Comparison of ENCODE assay signal across 9 mouse cellular contexts in genomic region chr1:149856720-149857119, GRCm38 (mm10).
A peak's percentile ranks its signal among the peaks of the same experiment; 100 is the strongest.
DNase-seq lines count a peak whose midpoint lies in the region; TF ChIP-seq lines count a peak whose summit lies in the region.
"Had no signal": no experiment of that assay in that cellular context is flagged by ENCODE, and none has a peak within 500 bp of the region (broad histone marks: within the 10 kb centered on the region; RNA-seq: fewer than 3 reads in every experiment).

No protein-coding gene starts in this region.

- H3ac ChIP-seq in myocyte (ENCODE audit: control insufficient read depth, insufficient read length): no peak overlapping the region

- H3K79me2 ChIP-seq in myocyte (ENCODE audit: control insufficient read depth, insufficient read depth): no peaks in the 10 kb centered on the region

- no peaks in the 10 kb centered on the region for H3K36me3 ChIP-seq in myocyte (ENCODE audit: control insufficient read depth, insufficient read depth)
- H3K36me3 ChIP-seq: G1E had no signal

- H3K27ac ChIP-seq in cerebellum, adult 2 months (ENCODE audit: insufficient read depth, low read length): no peak overlapping the region

- H3K4me3 ChIP-seq in cerebellum, adult 2 months (replicated peaks; ENCODE audit: insufficient read depth, low read depth, low read length): no peak overlapping the region
- no peak overlapping the region for H3K4me3 ChIP-seq in myocyte

- no peaks in the 10 kb centered on the region for H3K4me1 ChIP-seq in cerebellum, adult 2 months (ENCODE audit: control insufficient read depth, insufficient read depth, low read length)

- peak; percentile 5 to 12 for DNase-seq in cerebellum, adult 2 months
- no peak for DNase-seq in cerebellum, adult 9-11 months
- DNase-seq in WW6 (ENCODE audit: low read depth, low spot score): peak; percentile 40
- DNase-seq in embryo, embryonic 9.5 days (ENCODE audit: extremely low spot score): peak; percentile 57
- peak; percentile 62 for DNase-seq in heart, postnatal 25 days (ENCODE audit: low spot score)
- peak; percentile 76 to 97 for DNase-seq in left cerebral cortex, postnatal 25 days (ENCODE audit: low spot score in 2 of 2)
- DNase-seq in telencephalon, adult 2 months (ENCODE audit: low read depth, low spot score): peak; percentile 88

- 0 out of 2 replicates have a peak, but pooled peaks have one; percentile 20 for TF ChIP-seq CTCF in cerebellum, adult 2 months (IDR thresholded peaks at IDR 0.05; ENCODE audit: borderline replicate concordance, insufficient read depth, low read depth, low read length)

- intact Hi-C loops in heart, postnatal 25 days (cut with DNase I): no loop called here
- intact Hi-C loops in left cerebral cortex, postnatal 25 days (cut with DNase I): loop anchor here (5.0 kb wide), 1 partner anchor 346 kb away; no protein-coding TSS in a partner anchor

- no peaks in the 10 kb centered on the region for H3K27me3 ChIP-seq in cerebellum, adult 2 months (ENCODE audit: control insufficient read depth, insufficient read depth, low read length)
- H3K27me3 ChIP-seq in myocyte (ENCODE audit: control insufficient read depth, insufficient read depth, insufficient read length): no peaks in the 10 kb centered on the region

- TF ChIP-seq POLR2A in cerebellum, adult 2 months (IDR thresholded peaks at IDR 0.05; ENCODE audit: borderline replicate concordance, insufficient read depth, low read length): no peak
- no peak for TF ChIP-seq POLR2A in myocyte (IDR thresholded peaks at IDR 0.05; ENCODE audit: insufficient read length, low read depth)

- peak overlapping the region; percentile 41 for H3K4me2 ChIP-seq in myocyte (ENCODE audit: low read depth)

- 13% methylated on average over 9 of the region's 9 CpGs for WGBS in cerebellum, adult 2 months

TF ChIP-seq in myocyte, 11 proteins besides CTCF, POLR2A, EP300 and RAD21:
- TF ChIP-seq REST (IDR thresholded peaks at IDR 0.05; ENCODE audit: insufficient read depth, insufficient read length) (no peak), MYOD1 (IDR thresholded peaks at IDR 0.05; ENCODE audit: control insufficient read depth in 1 of 3, insufficient read length in 2 of 3, low read depth in 2 of 3) (no peak), CEBPB (IDR thresholded peaks at IDR 0.05; ENCODE audit: insufficient read depth, poor library complexity, severe bottlenecking) (no peak), POLR2AphosphoS2 (IDR thresholded peaks at IDR 0.05; ENCODE audit: insufficient read length, low read depth) (no peak), E2F4 (IDR thresholded peaks at IDR 0.05; ENCODE audit: insufficient read depth) (no peak), TCF3 (IDR thresholded peaks at IDR 0.05; ENCODE audit: insufficient read length, low read depth) (no peak), SRF (IDR thresholded peaks at IDR 0.05; ENCODE audit: control insufficient read depth, insufficient read length, low read depth) (no peak), USF1 (IDR thresholded peaks at IDR 0.05; ENCODE audit: low read depth) (no peak), MAX (IDR thresholded peaks at IDR 0.05; ENCODE audit: low read depth) (no peak), MYOG (IDR thresholded peaks at IDR 0.05; ENCODE audit: control insufficient read depth in 1 of 3, insufficient read depth in 1 of 3, insufficient read length in 2 of 3, low read depth in 2 of 3) (no peak), TCF12 (IDR thresholded peaks at IDR 0.05; ENCODE audit: insufficient read depth, poor library complexity, severe bottlenecking) (no peak)
TF ChIP-seq in myocyte: peak in this region for 0.
